Mouse (Mus musculus): ENCODE measurements at regions not wholly inside any gene's neighbourhood (a gene's known extent, or its start where the extent isn't known, plus 50 kb on each side); places are given as distances from the start of the nearest gene placed in this dataset.

DNA sequence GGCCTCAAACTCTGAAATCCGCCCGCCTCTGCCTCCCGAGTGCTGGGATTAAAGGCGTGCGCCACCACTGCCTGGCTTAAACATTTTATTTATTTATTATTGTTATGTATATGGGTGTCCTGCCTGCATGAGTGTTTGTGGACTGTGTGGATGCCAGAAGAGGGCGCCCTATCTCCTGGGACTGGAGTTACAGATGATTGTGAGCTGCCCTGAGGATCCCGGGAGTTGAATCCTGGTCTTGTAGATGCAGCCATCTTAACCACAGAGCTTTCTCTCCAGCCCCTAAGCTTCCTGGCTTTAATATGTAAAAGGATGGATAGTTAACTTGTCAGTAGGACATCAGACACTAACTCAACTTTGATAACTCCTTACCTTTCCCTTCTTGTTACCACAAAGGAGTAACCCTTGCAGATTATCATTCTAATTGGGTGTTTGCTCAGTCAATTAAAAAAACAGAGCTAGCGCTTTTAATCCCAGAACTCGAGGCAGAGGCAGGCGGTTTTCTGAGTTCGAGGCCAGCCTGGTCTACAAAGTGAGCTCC lies 52.0 kb upstream of the Scrg1 start:
- no peak for TF ChIP-seq CTCF (conservative IDR thresholded peaks at IDR 0.05 in 1 of 2, IDR thresholded peaks at IDR 0.05 in 1 of 2; ENCODE audit: low read depth in 2 of 2, low read length in 2 of 2)
- TF ChIP-seq POLR2A (IDR thresholded peaks at IDR 0.05; ENCODE audit: low read depth, low read length), result no peak
- TF ChIP-seq ZMIZ1 (IDR thresholded peaks at IDR 0.05; ENCODE audit: low read depth, low read length), result no peak
- TF ChIP-seq MYC (IDR thresholded peaks at IDR 0.05; ENCODE audit: low read depth, low read length), result no peak
- no peak for TF ChIP-seq SMC3 (IDR thresholded peaks at IDR 0.05; ENCODE audit: low read depth, low read length)
- TF ChIP-seq MXI1 (IDR thresholded peaks at IDR 0.05; ENCODE audit: low read depth, low read length), result no peak
- no peak for TF ChIP-seq EP300 (IDR thresholded peaks at IDR 0.05; ENCODE audit: low read length)
- TF ChIP-seq TCF12 (IDR thresholded peaks at IDR 0.05; ENCODE audit: low read depth, low read length), result no peak
- TF ChIP-seq TBP (conservative IDR thresholded peaks at IDR 0.05; ENCODE audit: low read depth, low read length), result no peak
- no peak for TF ChIP-seq ZKSCAN1 (IDR thresholded peaks at IDR 0.05; ENCODE audit: borderline replicate concordance, low read depth, low read length)
- TF ChIP-seq E2F4 (IDR thresholded peaks at IDR 0.05; ENCODE audit: insufficient replicate concordance, low read depth, low read length), result no peak
- no peak for TF ChIP-seq ZNF384 (IDR thresholded peaks at IDR 0.05; ENCODE audit: low read depth, low read length)
- TF ChIP-seq POLR2AphosphoS2 (IDR thresholded peaks at IDR 0.05; ENCODE audit: low read depth, low read length), result no peak
- no peak for TF ChIP-seq MAFK (IDR thresholded peaks at IDR 0.05; ENCODE audit: insufficient replicate concordance, low read length)

Measured in CH12.LX (cell line).